ENCODE assay signal across 21 mouse cellular contexts in the genomic region with DNA sequence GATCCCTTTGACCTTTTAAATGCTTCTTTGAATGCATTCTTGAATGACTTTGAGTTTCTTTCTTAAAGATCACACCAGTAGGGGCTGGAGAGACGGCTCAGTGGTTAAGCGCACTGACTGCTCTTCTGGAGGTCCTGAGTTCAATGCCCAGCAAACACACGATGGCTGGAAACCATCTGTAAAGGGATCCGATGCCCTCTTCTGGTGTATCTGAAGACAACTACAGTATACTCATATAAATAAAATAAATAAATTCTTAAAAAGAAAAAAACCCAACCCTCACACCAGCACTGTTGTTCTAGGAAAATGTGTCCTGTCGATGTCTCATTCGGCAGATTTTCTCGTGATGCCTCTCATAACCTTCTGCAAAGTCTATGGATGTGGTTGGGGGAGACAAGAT.
DNase-seq lines count a peak whose midpoint lies in the region; ATAC-seq and TF ChIP-seq lines count a peak whose summit lies in the region.
"Had no signal": no experiment of that assay in that cellular context is flagged by ENCODE, and none has a peak within 500 bp of the region (broad histone marks: within the 10 kb centered on the region; RNA-seq: fewer than 3 reads in every experiment).

No protein-coding gene starts in this region.

- H3K79me2 ChIP-seq in heart, adult 2 months (replicated peaks; ENCODE audit: control insufficient read depth, insufficient read depth, low read length), result no peaks in the 10 kb centered on the region

- no peaks in the 10 kb centered on the region for H3K27me3 ChIP-seq in heart, adult 2 months (ENCODE audit: control insufficient read depth, insufficient read depth, low read length)
- H3K27me3 ChIP-seq in lung, embryonic 14.5 days (ENCODE audit: insufficient read depth, low read length), result no peaks in the 10 kb centered on the region
- H3K27me3 ChIP-seq: embryonic facial prominence, embryonic 12.5 days; midbrain, embryonic 15.5 days had no signal

- H3K4me2 ChIP-seq in lung, embryonic 14.5 days, result no peak overlapping the region
- H3K4me2 ChIP-seq: embryonic facial prominence, embryonic 12.5 days; limb, embryonic 13.5 days; midbrain, embryonic 15.5 days had no signal

- no peak for DNase-seq in heart, adult 2 months
- no peak for DNase-seq in heart, postnatal 25 days (ENCODE audit: low spot score)
- no peak for DNase-seq in lung, embryonic 14.5 days
- no peak for DNase-seq in lung, postnatal 25 days (ENCODE audit: low spot score)
- peak; percentile 39 for DNase-seq in adipocyte (ENCODE audit: low spot score)
- no peak for DNase-seq in thymus, postnatal 25 days
- no peak for DNase-seq in embryo, embryonic 9.5 days (ENCODE audit: extremely low spot score)
- DNase-seq: adrenal gland, postnatal 36 days; cerebellum, adult 8-10 months; kidney, adult 8-10 months; lung, postnatal 10 days; right cerebral cortex, postnatal 4 days; thymus, postnatal 36 days had no signal

- ATAC-seq in lung, embryonic 14.5 days (ENCODE audit: insufficient read depth), result no peak
- ATAC-seq: forebrain, embryonic 14.5 days; midbrain, embryonic 15.5 days had no signal

- H3K36me3 ChIP-seq in heart, adult 2 months (ENCODE audit: control insufficient read depth, insufficient read depth, low read length), result no peaks in the 10 kb centered on the region
- no peaks in the 10 kb centered on the region for H3K36me3 ChIP-seq in lung, embryonic 14.5 days (ENCODE audit: insufficient read depth)
- H3K36me3 ChIP-seq: embryonic facial prominence, embryonic 12.5 days; heart, embryonic 10.5 days; limb, embryonic 13.5 days; midbrain, embryonic 15.5 days had no signal

- intact Hi-C loops in heart, adult 2 months (cut with DNase I), result loop anchor here (1.0 kb wide), 1 partner anchor 81 kb away; no protein-coding TSS in a partner anchor
- intact Hi-C loops in heart, postnatal 25 days (cut with DNase I), result no loop called here

- no peak overlapping the region for H3K9ac ChIP-seq in heart, adult 2 months (ENCODE audit: low read depth, low read length)
- H3K9ac ChIP-seq in lung, embryonic 14.5 days, result no peak overlapping the region
- H3K9ac ChIP-seq: embryonic facial prominence, embryonic 12.5 days; limb, embryonic 13.5 days; liver, embryonic 14.5 days; midbrain, embryonic 15.5 days had no signal

- no peaks in the 10 kb centered on the region for H3K9me3 ChIP-seq in lung, embryonic 14.5 days (ENCODE audit: low read depth, low read length)
- H3K9me3 ChIP-seq: embryonic facial prominence, embryonic 12.5 days; heart, embryonic 10.5 days; limb, embryonic 13.5 days; megakaryocyte, embryonic 14.5 days; midbrain, embryonic 15.5 days had no signal

- no peak overlapping the region for H3K27ac ChIP-seq in heart, adult 2 months
- H3K27ac ChIP-seq in lung, embryonic 14.5 days (ENCODE audit: low read depth), result no peak overlapping the region
- H3K27ac ChIP-seq: embryonic facial prominence, embryonic 12.5 days; heart, embryonic 10.5 days; limb, embryonic 13.5 days; liver, embryonic 14.5 days; midbrain, embryonic 15.5 days had no signal

- WGBS in heart, adult 2 months, result 85% methylated on average over 7 of the region's 7 CpGs
- 82% methylated on average over 7 of the region's 7 CpGs for WGBS in lung, embryonic 14.5 days

- TF ChIP-seq EP300 in heart, adult 2 months (IDR thresholded peaks at IDR 0.05; ENCODE audit: insufficient read depth, low read depth, low read length), result no peak

- no peak for TF ChIP-seq POLR2A in heart, adult 2 months (IDR thresholded peaks at IDR 0.05; ENCODE audit: insufficient read depth, low read depth, low read length)

- H3K4me3 ChIP-seq in heart, adult 2 months, result no peak overlapping the region
- no peak overlapping the region for H3K4me3 ChIP-seq in lung, embryonic 14.5 days (ENCODE audit: low read depth, low read length)
- H3K4me3 ChIP-seq: embryonic facial prominence, embryonic 12.5 days; erythroblast, embryonic 14.5 days; heart, embryonic 10.5 days; limb, embryonic 13.5 days; megakaryocyte, embryonic 14.5 days; midbrain, embryonic 15.5 days had no signal

- peak; percentile 56 for TF ChIP-seq CTCF in heart, adult 2 months (IDR thresholded peaks at IDR 0.05)
- peak; percentile 24; the same call in 1 of the 2 replicates for TF ChIP-seq CTCF in lung, embryonic 14.5 days (IDR thresholded peaks at IDR 0.05; ENCODE audit: low read depth)

- peaks cover 1% of the 10 kb centered on the region; the same call in 1 of the 2 replicates for H3K4me1 ChIP-seq in heart, adult 2 months (ENCODE audit: control insufficient read depth, insufficient read depth, low read length)
- no peaks in the 10 kb centered on the region for H3K4me1 ChIP-seq in lung, embryonic 14.5 days (ENCODE audit: insufficient read depth)
- H3K4me1 ChIP-seq: embryonic facial prominence, embryonic 12.5 days had no signal
